Mouse (Mus musculus) cerebellum, adult 11 months (tissue): Measurements from ENCODE around the gene Rundc3b.

ENCODE experiments used
- DNase-seq: peaks from one replicate; pipeline ENCODE4 v3.0.0; 2022

Rundc3b gene

DNA sequence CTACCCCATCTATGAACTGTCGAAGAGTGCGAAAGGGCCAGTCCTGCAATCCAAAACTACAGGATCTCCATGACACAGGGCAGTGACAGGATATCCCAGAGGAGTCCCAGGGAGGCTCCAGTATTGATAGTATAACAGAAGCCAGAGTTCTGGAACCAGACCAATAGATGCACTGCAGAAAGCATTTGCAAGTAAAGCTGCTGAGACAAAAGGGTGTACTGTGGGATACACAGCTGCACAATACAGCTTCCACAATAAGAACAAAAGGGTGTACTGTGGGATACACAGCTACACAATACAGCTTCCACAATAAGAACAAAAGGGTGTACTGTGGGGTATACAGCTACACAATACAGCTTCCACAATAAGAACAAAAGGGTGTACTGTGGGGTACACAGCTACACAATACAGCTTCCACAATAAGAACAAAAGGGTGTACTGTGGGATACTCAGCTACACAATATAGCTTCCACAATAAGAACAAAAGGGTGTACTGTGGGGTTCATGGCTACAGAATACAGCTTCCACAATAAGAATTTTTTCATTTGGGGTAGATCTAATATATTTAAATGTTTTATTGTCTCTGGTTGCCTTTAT is 134.0 kb downstream of the Rundc3b start:
- no peak for DNase-seq

DNA sequence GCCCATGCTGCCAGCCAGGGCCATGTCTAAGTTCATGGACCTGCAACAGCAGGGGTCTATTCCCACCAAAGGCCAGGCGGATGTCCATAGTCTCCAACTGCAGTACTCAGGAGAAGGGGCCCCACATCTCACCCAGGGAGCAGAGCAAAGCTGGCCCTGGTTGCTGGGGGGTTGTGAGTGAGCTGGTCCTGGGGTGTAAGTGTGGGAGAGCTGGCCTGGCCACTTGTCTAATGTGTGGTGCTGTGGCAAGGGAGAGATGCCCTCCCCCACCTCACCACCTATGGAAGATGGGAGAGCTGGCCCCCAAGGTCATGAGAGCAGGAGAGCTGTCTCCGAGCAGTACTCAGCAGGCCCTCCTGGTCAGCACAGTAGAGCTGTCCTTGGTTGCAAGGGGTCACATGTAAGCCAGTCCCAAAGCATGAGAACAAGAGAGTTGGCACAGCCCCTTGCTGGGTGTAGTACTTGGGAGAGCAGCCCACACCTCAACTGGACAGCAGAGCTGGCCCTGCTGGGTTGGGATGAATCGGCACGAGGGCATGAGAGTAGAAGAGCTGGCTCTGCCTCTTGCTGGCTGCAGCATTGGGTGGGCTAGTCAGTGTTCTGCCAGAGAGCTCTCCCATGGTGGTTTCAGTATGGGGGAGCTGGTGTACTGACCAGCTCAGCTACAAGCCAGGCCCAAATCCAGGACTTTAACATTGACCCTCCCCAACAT is 134.6 kb downstream of the Rundc3b start:
- DNase-seq, result no peak

DNA sequence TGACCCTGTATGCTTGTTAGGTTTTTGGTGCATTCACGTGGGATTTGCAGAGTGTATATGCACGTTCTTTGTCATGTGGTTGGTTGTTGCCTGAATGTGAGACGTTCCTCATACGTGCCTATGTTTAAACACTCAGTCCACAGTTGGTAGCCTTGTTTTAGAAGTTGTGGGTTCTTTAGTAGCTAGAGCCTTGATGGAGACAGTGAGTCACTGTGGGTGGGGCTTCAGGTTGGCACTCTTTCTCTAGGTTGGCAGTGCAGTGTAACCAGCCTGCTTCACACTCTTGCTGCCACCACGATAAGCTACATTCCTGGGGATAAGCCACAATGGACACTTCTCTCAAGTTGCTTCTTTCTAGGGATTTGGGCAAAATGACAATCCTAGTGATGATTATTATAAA is 166.2 kb downstream of the Rundc3b start:
- DNase-seq, result no peak

DNA sequence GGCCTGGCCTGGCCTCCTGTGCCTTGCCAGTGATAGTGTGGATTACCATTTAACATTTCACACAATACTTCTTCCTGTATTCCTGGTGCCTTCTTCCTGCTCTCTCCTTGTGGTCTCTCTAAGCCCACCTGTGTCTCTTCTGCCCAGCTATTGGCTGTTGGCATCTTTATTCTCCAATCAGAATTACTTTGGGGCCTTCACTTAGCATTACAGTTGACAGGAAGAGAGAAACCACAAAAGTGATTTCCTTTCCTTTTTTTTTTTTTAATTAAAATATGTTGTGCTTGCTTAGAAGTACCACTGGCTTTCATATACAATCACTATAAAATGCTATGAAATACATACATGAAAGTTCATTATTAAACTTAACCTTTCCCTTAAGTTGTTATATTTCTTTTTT is 167.2 kb downstream of the Rundc3b start:
- DNase-seq, result no peak
